In genomic region chr6:35254136-35254904, GRCm38 (mm10) we compare ENCODE assay signal across 8 mouse cellular contexts. TPM values are rescaled to one million over a fixed set of nuclear protein-coding genes. Genes with fewer than 3 reads are reported as not detected.
DNase-seq lines count a peak whose midpoint lies in the region; ATAC-seq and TF ChIP-seq lines count a peak whose summit lies in the region.

No protein-coding gene starts in this region.

- no peaks in the 10 kb centered on the region for H3K27me3 ChIP-seq in kidney, adult 2 months (replicated peaks; ENCODE audit: control insufficient read depth, insufficient read depth, low read length)
- no peaks in the 10 kb centered on the region for H3K27me3 ChIP-seq in embryonic facial prominence, embryonic 13.5 days
- H3K27me3 ChIP-seq in intestine, postnatal 0 days (replicated peaks; ENCODE audit: control insufficient read depth, insufficient read depth, low read length): no peaks in the 10 kb centered on the region
- no peaks in the 10 kb centered on the region for H3K27me3 ChIP-seq in neural tube, embryonic 13.5 days

- ATAC-seq in embryonic facial prominence, embryonic 13.5 days (ENCODE audit: insufficient number of reproducible peaks, insufficient read depth, low FRiP score, low TSS enrichment, low read depth): no peak
- ATAC-seq in intestine, postnatal 0 days: no peak
- no peak for ATAC-seq in neural tube, embryonic 13.5 days (ENCODE audit: low read depth)

- TF ChIP-seq POLR2A in kidney, adult 2 months (IDR thresholded peaks at IDR 0.05; ENCODE audit: low read depth, low read length): no peak

- WGBS in kidney, adult 2 months: 54% methylated on average over 9 of the region's 9 CpGs
- 45% methylated on average over 9 of the region's 9 CpGs for WGBS in embryonic facial prominence, embryonic 13.5 days
- WGBS in intestine, postnatal 0 days: 28% methylated on average over 9 of the region's 9 CpGs
- 66% methylated on average over 9 of the region's 9 CpGs for WGBS in neural tube, embryonic 13.5 days

- 0 out of 2 replicates have a peak overlapping the region, but pooled peaks have one; percentile 14 for H3K27ac ChIP-seq in kidney, adult 2 months (ENCODE audit: insufficient read depth, low read depth, low read length)
- peak overlapping the region; percentile 17 for H3K27ac ChIP-seq in embryonic facial prominence, embryonic 13.5 days
- no peak overlapping the region for H3K27ac ChIP-seq in intestine, postnatal 0 days (ENCODE audit: low read depth, low read length)
- H3K27ac ChIP-seq in neural tube, embryonic 13.5 days (replicated peaks): no peak overlapping the region

- H3K4me3 ChIP-seq in kidney, adult 2 months (ENCODE audit: insufficient read depth, low read depth, low read length): peak overlapping the region; percentile 21; the same call in 1 of the 2 replicates
- H3K4me3 ChIP-seq in embryonic facial prominence, embryonic 13.5 days: peak overlapping the region; percentile 79
- H3K4me3 ChIP-seq in intestine, postnatal 0 days (ENCODE audit: low read depth, low read length): peak overlapping the region; percentile 7
- H3K4me3 ChIP-seq in neural tube, embryonic 13.5 days: peak overlapping the region; percentile 67

- H3K9ac ChIP-seq in embryonic facial prominence, embryonic 13.5 days: peak overlapping the region; percentile 87
- H3K9ac ChIP-seq in intestine, postnatal 0 days (ENCODE audit: low read depth, low read length): 0 out of 2 replicates have a peak overlapping the region, but pooled peaks have one; percentile 12
- peak overlapping the region; percentile 80 for H3K9ac ChIP-seq in neural tube, embryonic 13.5 days

- intact Hi-C loops in left cerebral cortex, postnatal 36 days (cut with DNase I): loop anchor here (10.0 kb wide), 1 partner anchor 120 kb away; no protein-coding TSS in a partner anchor

- TF ChIP-seq CTCF in kidney, adult 2 months (conservative IDR thresholded peaks at IDR 0.05; ENCODE audit: insufficient read depth, insufficient read length, low read depth, low read length): 0 out of 2 replicates have a peak, but pooled peaks have one; percentile 9
- no peak for TF ChIP-seq CTCF in intestine, postnatal 0 days (IDR thresholded peaks at IDR 0.05; ENCODE audit: low read depth)

- no peaks in the 10 kb centered on the region for H3K36me3 ChIP-seq in kidney, adult 2 months (ENCODE audit: control insufficient read depth, insufficient read depth, low read length)
- no peaks in the 10 kb centered on the region for H3K36me3 ChIP-seq in embryonic facial prominence, embryonic 13.5 days
- H3K36me3 ChIP-seq in intestine, postnatal 0 days (ENCODE audit: control insufficient read depth, insufficient read depth): 0 out of 2 replicates have a peak, but pooled peaks cover 3% of the 10 kb centered on the region
- no peaks in the 10 kb centered on the region for H3K36me3 ChIP-seq in neural tube, embryonic 13.5 days

- DNase-seq in kidney, adult 2 months: no peak
- DNase-seq in kidney, postnatal 36 days: no peak
- no peak for DNase-seq in left cerebral cortex, postnatal 36 days (ENCODE audit: low spot score in 2 of 2)
- DNase-seq in kidney, postnatal 4 days: no peak
- DNase-seq in layer of hippocampus, adult 11-12 months (ENCODE audit: low spot score): no peak

- peaks cover 4% of the 10 kb centered on the region; the same call in 1 of the 2 replicates for H3K4me1 ChIP-seq in kidney, adult 2 months (ENCODE audit: control insufficient read depth, insufficient read depth, low read length)
- peaks cover 56% of the 10 kb centered on the region for H3K4me1 ChIP-seq in embryonic facial prominence, embryonic 13.5 days
- H3K4me1 ChIP-seq in intestine, postnatal 0 days (replicated peaks; ENCODE audit: control insufficient read depth, insufficient read depth, low read length): peaks cover 5% of the 10 kb centered on the region; the same call in 1 of the 2 replicates
- peaks cover 34% of the 10 kb centered on the region for H3K4me1 ChIP-seq in neural tube, embryonic 13.5 days (replicated peaks)

- no peaks in the 10 kb centered on the region for H3K9me3 ChIP-seq in embryonic facial prominence, embryonic 13.5 days
- no peaks in the 10 kb centered on the region for H3K9me3 ChIP-seq in intestine, postnatal 0 days (ENCODE audit: control insufficient read depth)
- no peaks in the 10 kb centered on the region for H3K9me3 ChIP-seq in neural tube, embryonic 13.5 days

- H3K4me2 ChIP-seq in embryonic facial prominence, embryonic 13.5 days: peak overlapping the region; percentile 65
- H3K4me2 ChIP-seq in intestine, postnatal 0 days (replicated peaks; ENCODE audit: low read depth): peak overlapping the region; percentile 67
- H3K4me2 ChIP-seq in neural tube, embryonic 13.5 days: peak overlapping the region; percentile 70

RNA-seq across cellular contexts. Expression of gene Slc13a4, which starts 53.6 kb away (rescaled TPM):
- polyA plus RNA-seq in kidney, adult 2 months (2012; rRNA removed): 5.2 and 5.6 TPM in 2 replicates
- 0.19 and 0.58 TPM in 2 replicates for polyA plus RNA-seq in embryonic facial prominence, embryonic 13.5 days (2015; fragmentation: Nextera tagmentation; extraction: Ambion mirVana)
- polyA plus RNA-seq in intestine, postnatal 0 days (2015; fragmentation: Nextera tagmentation; extraction: Ambion mirVana): 0.72 and 0.76 TPM in 2 replicates
- polyA plus RNA-seq in neural tube, embryonic 13.5 days (2015; fragmentation: Nextera tagmentation; extraction: Ambion mirVana): 1.3 and 2.1 TPM in 2 replicates
- total RNA-seq in left cerebral cortex, postnatal 36 days (2021): 10 to 100 TPM in 1 of 2 experiments, 1 to 10 TPM in 1; 7.3 to 13.6 TPM

Comparison
In these comparisons a context has a peak if more than half of its experiments do, and no peak if none do; other contexts are left out.
1. H3K27ac ChIP-seq: peak in kidney, adult 2 months (single experiment) and embryonic facial prominence, embryonic 13.5 days (single experiment); none in intestine, postnatal 0 days (single experiment) and neural tube, embryonic 13.5 days (single experiment).
2. H3K4me3 ChIP-seq: peak in every context shown above with its lines; median percentile 79 in embryonic facial prominence, embryonic 13.5 days; 67 in neural tube, embryonic 13.5 days; 21 in kidney, adult 2 months; 7 in intestine, postnatal 0 days.
3. H3K9ac ChIP-seq: peak in every context shown above with its lines; median percentile 87 in embryonic facial prominence, embryonic 13.5 days; 80 in neural tube, embryonic 13.5 days; 12 in intestine, postnatal 0 days.
4. Peak in every context shown above with its lines, with median percentiles within 50 percentile points of each other: H3K4me2 ChIP-seq.